Mouse (Mus musculus) C2C12 (cell line): ENCODE measurements around the gene Gpam. TPM values are rescaled to one million over a fixed set of nuclear protein-coding genes. Genes with fewer than 3 reads are reported as not detected.
A peak's percentile ranks its signal among the peaks of the same experiment; 100 is the strongest.

Experiments used
- H3K27me3 ChIP-seq: one replicate; pipeline ENCODE4 v1.6.1; 2011; ENCODE audit not compliant: control insufficient read depth, insufficient read depth, insufficient read length
- H3K36me3 ChIP-seq: one replicate; pipeline ENCODE4 v1.6.1; 2011; ENCODE audit not compliant: control insufficient read depth, insufficient read depth
- H3K4me3 ChIP-seq: one replicate; pipeline ENCODE4 v1.5.1; 2011; ENCODE audit warnings: mild to moderate bottlenecking, control low read depth; ENCODE audit not compliant: poor library complexity, insufficient read depth, severe bottlenecking
- H3K79me2 ChIP-seq: one replicate; pipeline ENCODE4 v1.6.1; 2011; ENCODE audit not compliant: control insufficient read depth, insufficient read depth
- H3K79me3 ChIP-seq: one replicate; pipeline ENCODE4 v1.6.1; 2011; ENCODE audit warnings: low read depth, control low read depth
- H3ac ChIP-seq: one replicate; pipeline ENCODE3; 2011; ENCODE audit warnings: low read depth; ENCODE audit not compliant: control insufficient read depth, insufficient read length
- CEBPB ChIP-seq: IDR thresholded peaks from one replicate; pipeline ENCODE4 v1.6.1; 2011; ENCODE audit warnings: low read depth, mild to moderate bottlenecking, control low read depth, moderate library complexity
- CTCF ChIP-seq: IDR thresholded peaks from one replicate; pipeline ENCODE4 v1.5.1; 2011; ENCODE audit not compliant: control insufficient read depth, insufficient read depth, insufficient read length
- FOSL1 ChIP-seq: IDR thresholded peaks from one replicate; pipeline ENCODE4 v1.8.0; 2011; ENCODE audit warnings: mild to moderate bottlenecking, low read length; ENCODE audit not compliant: poor library complexity, insufficient read depth, severe bottlenecking
- MAX ChIP-seq: IDR thresholded peaks from one replicate; pipeline ENCODE4 v1.6.1; 2011; ENCODE audit warnings: mild to moderate bottlenecking, control low read depth
- MYOD1 ChIP-seq: IDR thresholded peaks from one replicate; pipeline ENCODE4 v1.6.1; 2011; ENCODE audit warnings: low read depth; ENCODE audit not compliant: control insufficient read depth, insufficient read length
- MYOG ChIP-seq: IDR thresholded peaks from one replicate; pipeline ENCODE4 v1.6.1; 2011; ENCODE audit not compliant: control insufficient read depth, insufficient read length; ENCODE audit errors: extremely low read depth
- USF1 ChIP-seq: IDR thresholded peaks from one replicate; pipeline ENCODE4 v1.6.1; 2011; ENCODE audit warnings: low read depth, mild to moderate bottlenecking, control low read depth, moderate library complexity
- polyA plus RNA-seq: library from polyadenylated mRNA; unstranded; fragments of >200 nt; fragmentation: generic; extraction: Trizol; gene quantifications from one replicate; pipeline ENCODE4 v1.2.1, GENCODE M21; 2012; ENCODE audit warnings: missing spikeins

Gpam gene
- polyA plus RNA-seq, 1 experiment, result 7.0 TPM

GRCm38 (mm10) chr19:55120518-55121244 is 6.4 kb downstream of the Gpam start:
- Histone ChIP-seq H3K79me2 (no peaks in the 10 kb centered on the region), H3K79me3 (no peaks in the 10 kb centered on the region), H3K36me3 (no peaks in the 10 kb centered on the region), H3K4me3 (no peak overlapping the region), H3ac (no peak overlapping the region), H3K27me3 (no peaks in the 10 kb centered on the region)
- no peak for TF ChIP-seq USF1
- TF ChIP-seq MYOD1, result peak; percentile 91

GRCm38 (mm10) chr19:55119541-55119940 is 7.5 kb downstream of the Gpam start:
- no peaks in the 10 kb centered on the region for H3K27me3 ChIP-seq
- H3K79me3 ChIP-seq, result no peaks in the 10 kb centered on the region
- H3K4me3 ChIP-seq, result no peak overlapping the region
- H3K36me3 ChIP-seq, result no peaks in the 10 kb centered on the region
- TF ChIP-seq USF1 (no peak), CTCF (no peak), FOSL1 (no peak), MYOD1 (no peak), MAX (no peak), MYOG (no peak), CEBPB (no peak)
- H3K79me2 ChIP-seq, result no peaks in the 10 kb centered on the region
- H3ac ChIP-seq, result no peak overlapping the region

GRCm38 (mm10) chr19:55117991-55118390 is 9.0 kb downstream of the Gpam start:
- H3K27me3 ChIP-seq, result no peaks in the 10 kb centered on the region
- TF ChIP-seq MYOD1, result no peak
- no peak for TF ChIP-seq CTCF
- no peak for TF ChIP-seq FOSL1
- TF ChIP-seq MAX, result no peak
- no peak for TF ChIP-seq MYOG
- TF ChIP-seq CEBPB, result no peak
- TF ChIP-seq USF1, result no peak
- H3ac ChIP-seq, result no peak overlapping the region
- no peaks in the 10 kb centered on the region for H3K79me3 ChIP-seq
- no peaks in the 10 kb centered on the region for H3K36me3 ChIP-seq
- no peak overlapping the region for H3K4me3 ChIP-seq
- H3K79me2 ChIP-seq, result no peaks in the 10 kb centered on the region

GRCm38 (mm10) chr19:55117059-55117815 is 9.8 kb downstream of the Gpam start:
- H3K4me3 ChIP-seq, result no peak overlapping the region
- H3ac ChIP-seq, result no peak overlapping the region
- no peak for TF ChIP-seq MAX
- TF ChIP-seq USF1, result no peak
- no peak for TF ChIP-seq CTCF
- TF ChIP-seq MYOD1, result no peak
- no peak for TF ChIP-seq FOSL1
- no peak for TF ChIP-seq MYOG
- no peak for TF ChIP-seq CEBPB
- H3K27me3 ChIP-seq, result no peaks in the 10 kb centered on the region
- H3K36me3 ChIP-seq, result no peaks in the 10 kb centered on the region
- no peaks in the 10 kb centered on the region for H3K79me3 ChIP-seq
- no peaks in the 10 kb centered on the region for H3K79me2 ChIP-seq

- H3K36me3 ChIP-seq, result no peaks in the 10 kb centered on the region
- no peak overlapping the region for H3ac ChIP-seq
- TF ChIP-seq CEBPB, result no peak
- no peak for TF ChIP-seq MYOD1
- no peak for TF ChIP-seq CTCF
- TF ChIP-seq FOSL1, result no peak
- no peak for TF ChIP-seq MYOG
- no peak for TF ChIP-seq MAX
- TF ChIP-seq USF1, result no peak
- H3K4me3 ChIP-seq, result no peak overlapping the region
- no peaks in the 10 kb centered on the region for H3K79me2 ChIP-seq
- H3K79me3 ChIP-seq, result no peaks in the 10 kb centered on the region
- H3K27me3 ChIP-seq, result no peaks in the 10 kb centered on the region
Measured at GRCm38 (mm10) chr19:55115532-55115931, 11.5 kb downstream of the Gpam start.
